Mouse (Mus musculus): ENCODE data around the gene Gm20388. TPM values are rescaled to one million over a fixed set of nuclear protein-coding genes. Genes with fewer than 3 reads are reported as not detected.

The Gm20388 gene
- polyA plus RNA-seq, 1 experiment from 2014 or later, result 1.4 TPM

- H3K36me3 ChIP-seq (ENCODE audit: control insufficient read depth, insufficient read depth), result no peaks in the 10 kb centered on the region
- ATAC-seq (ENCODE audit: low read depth), result no peak
- WGBS (ENCODE audit: insufficient replicate concordance), result 48% methylated on average over 6 of the region's 6 CpGs
- H3K27ac ChIP-seq (ENCODE audit: low read length), result peak overlapping the region; percentile 98
- H3K9me3 ChIP-seq (replicated peaks; ENCODE audit: control insufficient read depth, low read length), result no peaks in the 10 kb centered on the region
- no peak overlapping the region for H3K4me3 ChIP-seq (ENCODE audit: low read depth, low read length)
- peak overlapping the region; percentile 63 for H3K9ac ChIP-seq (ENCODE audit: low read depth, low read length)
- H3K4me1 ChIP-seq (ENCODE audit: control insufficient read depth, low read depth, low read length), result peaks cover 99% of the 10 kb centered on the region
- peak overlapping the region; percentile 88 for H3K4me2 ChIP-seq (ENCODE audit: low read depth, low read length)
- H3K27me3 ChIP-seq (ENCODE audit: control insufficient read depth, insufficient read depth, low read depth, low read length), result no peaks in the 10 kb centered on the region
Observed at GRCm38 (mm10) chr8:120372684-120373083, 462.0 kb downstream of the Gm20388 start.

- Histone ChIP-seq H3K9ac (ENCODE audit: low read depth, low read length) (peak overlapping the region; percentile 63), H3K4me3 (ENCODE audit: low read depth, low read length) (no peak overlapping the region), H3K27me3 (ENCODE audit: control insufficient read depth, insufficient read depth, low read depth, low read length) (no peaks in the 10 kb centered on the region), H3K27ac (ENCODE audit: low read length) (peak overlapping the region; percentile 98), H3K9me3 (replicated peaks; ENCODE audit: control insufficient read depth, low read length) (no peaks in the 10 kb centered on the region), H3K4me1 (ENCODE audit: control insufficient read depth, low read depth, low read length) (peaks cover 100% of the 10 kb centered on the region), H3K4me2 (ENCODE audit: low read depth, low read length) (no peak overlapping the region), H3K36me3 (ENCODE audit: control insufficient read depth, insufficient read depth) (no peaks in the 10 kb centered on the region)
- WGBS (ENCODE audit: insufficient replicate concordance), result 56% methylated on average over 3 of the region's 3 CpGs
- no peak for ATAC-seq (ENCODE audit: low read depth)
Observed at GRCm38 (mm10) chr8:120373621-120374020, 463.0 kb downstream of the Gm20388 start.

- peaks cover 99% of the 10 kb centered on the region for H3K4me1 ChIP-seq (ENCODE audit: control insufficient read depth, low read depth, low read length)
Observed at GRCm38 (mm10) chr8:120374070-120374469, 463.4 kb downstream of the Gm20388 start.

GRCm38 (mm10) chr8:120374514-120374913, 463.9 kb downstream of the Gm20388 start:
- Histone ChIP-seq H3K4me2 (ENCODE audit: low read depth, low read length) (no peak overlapping the region), H3K4me1 (ENCODE audit: control insufficient read depth, low read depth, low read length) (peaks cover 95% of the 10 kb centered on the region), H3K9ac (ENCODE audit: low read depth, low read length) (peak overlapping the region; percentile 63), H3K9me3 (replicated peaks; ENCODE audit: control insufficient read depth, low read length) (no peaks in the 10 kb centered on the region), H3K4me3 (ENCODE audit: low read depth, low read length) (no peak overlapping the region), H3K27ac (ENCODE audit: low read length) (peak overlapping the region; percentile 98), H3K36me3 (ENCODE audit: control insufficient read depth, insufficient read depth) (no peaks in the 10 kb centered on the region), H3K27me3 (ENCODE audit: control insufficient read depth, insufficient read depth, low read depth, low read length) (no peaks in the 10 kb centered on the region)
- ATAC-seq (ENCODE audit: low read depth), result no peak
- WGBS (ENCODE audit: insufficient replicate concordance), result 58% methylated on average over 9 of the region's 9 CpGs

More at GRCm38 (mm10) chr8:120374070-120374469, 463.4 kb downstream of the Gm20388 start:
- no peak for ATAC-seq (ENCODE audit: low read depth)
- Histone ChIP-seq H3K36me3 (ENCODE audit: control insufficient read depth, insufficient read depth) (no peaks in the 10 kb centered on the region), H3K9me3 (replicated peaks; ENCODE audit: control insufficient read depth, low read length) (no peaks in the 10 kb centered on the region), H3K4me2 (ENCODE audit: low read depth, low read length) (no peak overlapping the region), H3K27me3 (ENCODE audit: control insufficient read depth, insufficient read depth, low read depth, low read length) (no peaks in the 10 kb centered on the region), H3K9ac (ENCODE audit: low read depth, low read length) (peak overlapping the region; percentile 63), H3K27ac (ENCODE audit: low read length) (peak overlapping the region; percentile 98), H3K4me3 (ENCODE audit: low read depth, low read length) (no peak overlapping the region)
- 93% methylated on average over 1 of the region's 1 CpGs for WGBS (ENCODE audit: insufficient replicate concordance)

- WGBS (ENCODE audit: insufficient replicate concordance), result 15% methylated on average over 5 of the region's 5 CpGs
Observed at GRCm38 (mm10) chr8:120375170-120375569, 464.5 kb downstream of the Gm20388 start.

GRCm38 (mm10) chr8:120376215-120376614, 465.6 kb downstream of the Gm20388 start:
- H3K9me3 ChIP-seq (replicated peaks; ENCODE audit: control insufficient read depth, low read length), result no peaks in the 10 kb centered on the region
- H3K4me2 ChIP-seq (ENCODE audit: low read depth, low read length), result no peak overlapping the region; the same call in 1 of the 2 replicates
- H3K4me1 ChIP-seq (ENCODE audit: control insufficient read depth, low read depth, low read length), result peaks cover 78% of the 10 kb centered on the region
- no peaks in the 10 kb centered on the region for H3K27me3 ChIP-seq (ENCODE audit: control insufficient read depth, insufficient read depth, low read depth, low read length)
- ATAC-seq (ENCODE audit: low read depth), result no peak
- peak overlapping the region; percentile 98; the same call in 1 of the 2 replicates for H3K27ac ChIP-seq (ENCODE audit: low read length)
- 82% methylated on average over 4 of the region's 4 CpGs for WGBS (ENCODE audit: insufficient replicate concordance)
- H3K4me3 ChIP-seq (ENCODE audit: low read depth, low read length), result no peak overlapping the region
- no peak overlapping the region for H3K9ac ChIP-seq (ENCODE audit: low read depth, low read length)
- H3K36me3 ChIP-seq (ENCODE audit: control insufficient read depth, insufficient read depth), result no peaks in the 10 kb centered on the region

More at GRCm38 (mm10) chr8:120375170-120375569, 464.5 kb downstream of the Gm20388 start:
- ATAC-seq (ENCODE audit: low read depth), result no peak
- peak overlapping the region; percentile 63 for H3K9ac ChIP-seq (ENCODE audit: low read depth, low read length)
- H3K9me3 ChIP-seq (replicated peaks; ENCODE audit: control insufficient read depth, low read length), result no peaks in the 10 kb centered on the region
- H3K27me3 ChIP-seq (ENCODE audit: control insufficient read depth, insufficient read depth, low read depth, low read length), result no peaks in the 10 kb centered on the region
- peak overlapping the region; percentile 98 for H3K27ac ChIP-seq (ENCODE audit: low read length)
- no peak overlapping the region; the same call in 1 of the 2 replicates for H3K4me2 ChIP-seq (ENCODE audit: low read depth, low read length)
- no peak overlapping the region for H3K4me3 ChIP-seq (ENCODE audit: low read depth, low read length)
- H3K36me3 ChIP-seq (ENCODE audit: control insufficient read depth, insufficient read depth), result no peaks in the 10 kb centered on the region
- peaks cover 88% of the 10 kb centered on the region for H3K4me1 ChIP-seq (ENCODE audit: control insufficient read depth, low read depth, low read length)

- Histone ChIP-seq H3K27ac (ENCODE audit: low read length) (peak overlapping the region; percentile 43), H3K27me3 (ENCODE audit: control insufficient read depth, insufficient read depth, low read depth, low read length) (no peaks in the 10 kb centered on the region), H3K9ac (ENCODE audit: low read depth, low read length) (peak overlapping the region; percentile 29), H3K4me3 (ENCODE audit: low read depth, low read length) (no peak overlapping the region), H3K36me3 (ENCODE audit: control insufficient read depth, insufficient read depth) (no peaks in the 10 kb centered on the region), H3K4me2 (ENCODE audit: low read depth, low read length) (no peak overlapping the region), H3K9me3 (replicated peaks; ENCODE audit: control insufficient read depth, low read length) (no peaks in the 10 kb centered on the region), H3K4me1 (ENCODE audit: control insufficient read depth, low read depth, low read length) (peaks cover 69% of the 10 kb centered on the region)
- 56% methylated on average over 22 of the region's 22 CpGs for whole genome bisulfite sequencing (ENCODE audit: insufficient replicate concordance)
- ATAC-seq (ENCODE audit: low read depth), result no peak
Observed at GRCm38 (mm10) chr8:120376847-120377802, 466.5 kb downstream of the Gm20388 start.

GRCm38 (mm10) chr8:120377803-120378189, 467.2 kb downstream of the Gm20388 start:
- no peaks in the 10 kb centered on the region for H3K36me3 ChIP-seq (ENCODE audit: control insufficient read depth, insufficient read depth)
- no peaks in the 10 kb centered on the region for H3K9me3 ChIP-seq (replicated peaks; ENCODE audit: control insufficient read depth, low read length)
- H3K9ac ChIP-seq (ENCODE audit: low read depth, low read length), result peak overlapping the region; percentile 29
- 20% methylated on average over 7 of the region's 7 CpGs for WGBS (ENCODE audit: insufficient replicate concordance)
- no peaks in the 10 kb centered on the region for H3K27me3 ChIP-seq (ENCODE audit: control insufficient read depth, insufficient read depth, low read depth, low read length)
- H3K4me3 ChIP-seq (ENCODE audit: low read depth, low read length), result no peak overlapping the region
- no peak for ATAC-seq (ENCODE audit: low read depth)
- H3K4me2 ChIP-seq (ENCODE audit: low read depth, low read length), result 0 out of 2 replicates have a peak overlapping the region, but pooled peaks have one; percentile 2
- H3K27ac ChIP-seq (ENCODE audit: low read length), result peak overlapping the region; percentile 43
- H3K4me1 ChIP-seq (ENCODE audit: control insufficient read depth, low read depth, low read length), result peaks cover 62% of the 10 kb centered on the region

GRCm38 (mm10) chr8:120378306-120378705, 467.7 kb downstream of the Gm20388 start:
- WGBS (ENCODE audit: insufficient replicate concordance), result 39% methylated on average over 16 of the region's 16 CpGs
- no peaks in the 10 kb centered on the region for H3K9me3 ChIP-seq (replicated peaks; ENCODE audit: control insufficient read depth, low read length)
- peaks cover 57% of the 10 kb centered on the region for H3K4me1 ChIP-seq (ENCODE audit: control insufficient read depth, low read depth, low read length)
- 0 out of 2 replicates have a peak overlapping the region, but pooled peaks have one; percentile 2 for H3K4me2 ChIP-seq (ENCODE audit: low read depth, low read length)
- H3K36me3 ChIP-seq (ENCODE audit: control insufficient read depth, insufficient read depth), result no peaks in the 10 kb centered on the region
- no peaks in the 10 kb centered on the region for H3K27me3 ChIP-seq (ENCODE audit: control insufficient read depth, insufficient read depth, low read depth, low read length)
- ATAC-seq (ENCODE audit: low read depth), result no peak
- H3K27ac ChIP-seq (ENCODE audit: low read length), result no peak overlapping the region
- no peak overlapping the region for H3K4me3 ChIP-seq (ENCODE audit: low read depth, low read length)
- H3K9ac ChIP-seq (ENCODE audit: low read depth, low read length), result peak overlapping the region; percentile 29; the same call in 1 of the 2 replicates

Data from liver, embryonic 16.5 days (tissue).